Mouse (Mus musculus) embryonic facial prominence, embryonic 12.5 days (tissue): Measurements from ENCODE around the gene Slc25a22. TPM values are rescaled to one million over a fixed set of nuclear protein-coding genes. Genes with fewer than 3 reads are reported as not detected.
A peak's percentile ranks its signal among the peaks of the same experiment; 100 is the strongest.

Experiments used
- ATAC-seq: fragments of 200-750 bp; cut with Nextera tagmentation; 2 replicates; pipeline ENCODE4 v1.8.0; 2017; ENCODE audit not compliant: insufficient number of reproducible peaks, insufficient read depth, low FRiP score, low TSS enrichment
- H3K27ac ChIP-seq: fragments of 300-500 bp; sonication (generic); 2 replicates; pipeline ENCODE4 v1.5.1; 2016; ENCODE audit warnings: mild to moderate bottlenecking
- H3K27me3 ChIP-seq: fragments of 300-500 bp; sonication (generic); 2 replicates; pipeline ENCODE4 v1.6.1; 2016; ENCODE audit warnings: mild to moderate bottlenecking, moderate library complexity
- H3K36me3 ChIP-seq: fragments of 300-500 bp; sonication (generic); 2 replicates; pipeline ENCODE4 v1.6.1; 2016; ENCODE audit warnings: mild to moderate bottlenecking
- H3K4me1 ChIP-seq: fragments of 300-500 bp; sonication (generic); 2 replicates; pipeline ENCODE4 v1.6.1; 2016
- H3K4me2 ChIP-seq: fragments of 300-500 bp; sonication (generic); replicated peaks from 2 replicates; pipeline ENCODE4 v1.6.1; 2016; ENCODE audit warnings: mild to moderate bottlenecking, moderate library complexity
- H3K4me3 ChIP-seq: fragments of 300-500 bp; sonication (generic); 2 replicates; pipeline ENCODE4 v1.5.1; 2016; ENCODE audit warnings: mild to moderate bottlenecking
- H3K9ac ChIP-seq: fragments of 300-500 bp; sonication (generic); 2 replicates; pipeline ENCODE4 v1.6.1; 2016; ENCODE audit warnings: mild to moderate bottlenecking, moderate library complexity
- H3K9me3 ChIP-seq: fragments of 300-500 bp; sonication (generic); 2 replicates; pipeline ENCODE4 v1.6.1; 2016; ENCODE audit warnings: mild to moderate bottlenecking, moderate library complexity
- WGBS: fragments of 180-500 bp; shearing (Covaris S2); methylation state at CpG from one replicate; pipeline ENCODE4 v1.1.7; 2016; 5-methylcytosine and 5-hydroxymethylcytosine counted together
- polyA plus RNA-seq: library from polyadenylated mRNA; unstranded; fragments of >200 nt; fragmentation: Nextera tagmentation; extraction: Ambion mirVana; gene quantifications from 2 replicates; pipeline ENCODE4 v1.2.1, GENCODE M21; 2016

Gene Slc25a22
- polyA plus RNA-seq, 1 experiment from 2014 or later, result 39.2 TPM

- H3K36me3 ChIP-seq, result peaks cover 46% of the 10 kb centered on the region
- no peaks in the 10 kb centered on the region for H3K9me3 ChIP-seq
- H3K27ac ChIP-seq, result no peak overlapping the region
- WGBS, result 86% methylated on average over 12 of the region's 12 CpGs
- H3K4me3 ChIP-seq, result no peak overlapping the region
- no peaks in the 10 kb centered on the region for H3K27me3 ChIP-seq
- no peak overlapping the region for H3K4me2 ChIP-seq
- ATAC-seq, result no peak
- H3K9ac ChIP-seq, result no peak overlapping the region
- H3K4me1 ChIP-seq, result peaks cover 54% of the 10 kb centered on the region
These were observed 693 bp upstream of the Slc25a22 start for GRCm38 (mm10) chr7:141438201-141438968.

- peak overlapping the region; percentile 92 for H3K4me2 ChIP-seq
- H3K9me3 ChIP-seq, result no peaks in the 10 kb centered on the region
- peak overlapping the region; percentile 72; the same call in 1 of the 2 replicates for H3K27ac ChIP-seq
- peak overlapping the region; percentile 67 for H3K4me3 ChIP-seq
- H3K36me3 ChIP-seq, result peaks cover 56% of the 10 kb centered on the region
- WGBS, result 66% methylated on average over 2 of the region's 2 CpGs
- H3K9ac ChIP-seq, result peak overlapping the region; percentile 87; the same call in 1 of the 2 replicates
- H3K4me1 ChIP-seq, result peaks cover 35% of the 10 kb centered on the region
- H3K27me3 ChIP-seq, result no peaks in the 10 kb centered on the region
- ATAC-seq, result no peak
These were observed 1.2 kb downstream of the Slc25a22 start for GRCm38 (mm10) chr7:141436523-141436892.

GRCm38 (mm10) chr7:141435856-141436522 is 1.7 kb downstream of the Slc25a22 start:
- Histone ChIP-seq H3K9ac (no peak overlapping the region), H3K27ac (no peak overlapping the region), H3K4me1 (peaks cover 35% of the 10 kb centered on the region), H3K9me3 (no peaks in the 10 kb centered on the region), H3K4me2 (peak overlapping the region; percentile 92), H3K36me3 (peaks cover 56% of the 10 kb centered on the region), H3K4me3 (peak overlapping the region; percentile 67), H3K27me3 (no peaks in the 10 kb centered on the region)
- no peak for ATAC-seq
- WGBS, result 76% methylated on average over 9 of the region's 9 CpGs

GRCm38 (mm10) chr7:141435129-141435855 is 2.4 kb downstream of the Slc25a22 start:
- Histone ChIP-seq H3K4me1 (peaks cover 35% of the 10 kb centered on the region), H3K4me3 (peak overlapping the region; percentile 50), H3K27me3 (no peaks in the 10 kb centered on the region), H3K4me2 (peak overlapping the region; percentile 72), H3K27ac (peak overlapping the region; percentile 67), H3K9me3 (no peaks in the 10 kb centered on the region), H3K9ac (peak overlapping the region; percentile 68), H3K36me3 (peaks cover 57% of the 10 kb centered on the region)
- WGBS, result 5% methylated on average over 17 of the region's 17 CpGs
- ATAC-seq, result no peak

- 14% methylated on average over 8 of the region's 8 CpGs for WGBS
- Histone ChIP-seq H3K4me1 (peaks cover 40% of the 10 kb centered on the region), H3K36me3 (peaks cover 52% of the 10 kb centered on the region)
These were observed 3.2 kb downstream of the Slc25a22 start for GRCm38 (mm10) chr7:141434464-141434863.

GRCm38 (mm10) chr7:141433517-141434400 is 3.9 kb downstream of the Slc25a22 start:
- H3K27ac ChIP-seq, result no peak overlapping the region
- 80% methylated on average over 15 of the region's 15 CpGs for WGBS
- H3K4me1 ChIP-seq, result peaks cover 47% of the 10 kb centered on the region
- H3K4me3 ChIP-seq, result peak overlapping the region; percentile 50
- ATAC-seq, result no peak
- H3K4me2 ChIP-seq, result peak overlapping the region; percentile 72
- H3K9me3 ChIP-seq, result no peaks in the 10 kb centered on the region
- no peaks in the 10 kb centered on the region for H3K27me3 ChIP-seq
- H3K9ac ChIP-seq, result peak overlapping the region; percentile 68
- peaks cover 45% of the 10 kb centered on the region for H3K36me3 ChIP-seq

More at GRCm38 (mm10) chr7:141434464-141434863, 3.2 kb downstream of the Slc25a22 start:
- H3K9me3 ChIP-seq, result no peaks in the 10 kb centered on the region
- H3K9ac ChIP-seq, result peak overlapping the region; percentile 68
- ATAC-seq, result no peak
- H3K4me2 ChIP-seq, result peak overlapping the region; percentile 72
- H3K27ac ChIP-seq, result peak overlapping the region; percentile 67; the same call in 1 of the 2 replicates
- no peaks in the 10 kb centered on the region for H3K27me3 ChIP-seq
- peak overlapping the region; percentile 50 for H3K4me3 ChIP-seq

- Histone ChIP-seq H3K36me3 (peaks cover 37% of the 10 kb centered on the region), H3K4me3 (no peak overlapping the region), H3K4me1 (peaks cover 50% of the 10 kb centered on the region), H3K27me3 (no peaks in the 10 kb centered on the region), H3K9me3 (no peaks in the 10 kb centered on the region), H3K9ac (no peak overlapping the region), H3K4me2 (no peak overlapping the region), H3K27ac (no peak overlapping the region)
- no peak for ATAC-seq
- WGBS, result 84% methylated on average over 6 of the region's 6 CpGs
These were observed 4.8 kb downstream of the Slc25a22 start for GRCm38 (mm10) chr7:141432741-141433516.

GRCm38 (mm10) chr7:141432186-141432611 is 5.5 kb downstream of the Slc25a22 start:
- H3K4me3 ChIP-seq, result no peak overlapping the region
- H3K9ac ChIP-seq, result no peak overlapping the region
- peaks cover 37% of the 10 kb centered on the region for H3K36me3 ChIP-seq
- no peak overlapping the region for H3K4me2 ChIP-seq
- peaks cover 48% of the 10 kb centered on the region for H3K4me1 ChIP-seq
- ATAC-seq, result no peak
- H3K27me3 ChIP-seq, result no peaks in the 10 kb centered on the region
- 88% methylated on average over 8 of the region's 8 CpGs for WGBS
- no peaks in the 10 kb centered on the region for H3K9me3 ChIP-seq
- H3K27ac ChIP-seq, result no peak overlapping the region

- H3K27me3 ChIP-seq, result no peaks in the 10 kb centered on the region
- no peak for ATAC-seq
- no peak overlapping the region for H3K27ac ChIP-seq
- 96% methylated on average over 19 of the region's 19 CpGs for WGBS
- H3K9ac ChIP-seq, result no peak overlapping the region
- H3K36me3 ChIP-seq, result peaks cover 37% of the 10 kb centered on the region
- H3K4me2 ChIP-seq, result no peak overlapping the region
- peaks cover 43% of the 10 kb centered on the region for H3K4me1 ChIP-seq
- no peak overlapping the region for H3K4me3 ChIP-seq
- H3K9me3 ChIP-seq, result no peaks in the 10 kb centered on the region
These were observed 6.1 kb downstream of the Slc25a22 start for GRCm38 (mm10) chr7:141431434-141432185.
